ENCODE assay signal across 8 mouse cellular contexts in genomic region chr13:42575725-42576426, GRCm38 (mm10).
A peak's percentile ranks its signal among the peaks of the same experiment; 100 is the strongest.
DNase-seq lines count a peak whose midpoint lies in the region; ATAC-seq and TF ChIP-seq lines count a peak whose summit lies in the region.

No protein-coding gene starts in this region.

- no peaks in the 10 kb centered on the region for H3K27me3 ChIP-seq in hindbrain, embryonic 11.5 days (ENCODE audit: control insufficient read depth, insufficient read depth, low read length)
- H3K27me3 ChIP-seq in hindbrain, embryonic 12.5 days, result no peaks in the 10 kb centered on the region
- H3K27me3 ChIP-seq in forebrain, embryonic 12.5 days, result no peaks in the 10 kb centered on the region
- no peaks in the 10 kb centered on the region for H3K27me3 ChIP-seq in stomach, postnatal 0 days (ENCODE audit: control insufficient read depth, insufficient read depth, low read length)

- no peak for TF ChIP-seq EP300 in stomach, postnatal 0 days (optimal IDR thresholded peaks at IDR 0.05)

- no peak overlapping the region for H3K27ac ChIP-seq in hindbrain, embryonic 11.5 days (ENCODE audit: low read depth, low read length)
- H3K27ac ChIP-seq in hindbrain, embryonic 12.5 days, result no peak overlapping the region
- H3K27ac ChIP-seq in forebrain, embryonic 12.5 days, result no peak overlapping the region
- no peak overlapping the region for H3K27ac ChIP-seq in stomach, postnatal 0 days (replicated peaks)

- H3K4me3 ChIP-seq in hindbrain, embryonic 11.5 days (ENCODE audit: low read depth, low read length), result no peak overlapping the region
- no peak overlapping the region for H3K4me3 ChIP-seq in hindbrain, embryonic 12.5 days
- H3K4me3 ChIP-seq in forebrain, embryonic 12.5 days (replicated peaks), result no peak overlapping the region
- no peak overlapping the region for H3K4me3 ChIP-seq in stomach, postnatal 0 days (ENCODE audit: low read depth, low read length)

- peak; percentile 94 for TF ChIP-seq CTCF in stomach, postnatal 0 days (IDR thresholded peaks at IDR 0.05; ENCODE audit: low read depth)

- ATAC-seq in hindbrain, embryonic 11.5 days (ENCODE audit: low FRiP score), result no peak
- no peak for ATAC-seq in hindbrain, embryonic 12.5 days (ENCODE audit: low FRiP score)
- 0 out of 2 replicates have a peak, but pooled peaks have one; percentile 11 for ATAC-seq in forebrain, embryonic 12.5 days (ENCODE audit: low FRiP score)
- ATAC-seq in monocyte, adult 5-6 weeks (replicated peaks; ENCODE audit: insufficient number of reproducible peaks, low FRiP score, low TSS enrichment, poor library complexity, severe bottlenecking), result 0 out of 2 replicates have a peak, but pooled peaks have one; percentile 50
- no peak for ATAC-seq in stomach, postnatal 0 days (ENCODE audit: low FRiP score, low TSS enrichment)

- H3K36me3 ChIP-seq in hindbrain, embryonic 11.5 days (ENCODE audit: control insufficient read depth, insufficient read depth, low read length), result no peaks in the 10 kb centered on the region
- H3K36me3 ChIP-seq in hindbrain, embryonic 12.5 days, result no peaks in the 10 kb centered on the region
- H3K36me3 ChIP-seq in forebrain, embryonic 12.5 days (replicated peaks), result no peaks in the 10 kb centered on the region
- H3K36me3 ChIP-seq in stomach, postnatal 0 days (ENCODE audit: control insufficient read depth, insufficient read depth, low read length), result no peaks in the 10 kb centered on the region

- intact Hi-C loops in heart, postnatal 36 days (cut with DNase I), result loop anchor here (5.0 kb wide), 1 partner anchor 216 kb away; no protein-coding TSS in a partner anchor

- WGBS in hindbrain, embryonic 11.5 days, result 40% methylated on average over 16 of the region's 16 CpGs
- WGBS in hindbrain, embryonic 12.5 days, result 37% methylated on average over 16 of the region's 16 CpGs
- 41% methylated on average over 16 of the region's 16 CpGs for WGBS in forebrain, embryonic 12.5 days
- 30% methylated on average over 16 of the region's 16 CpGs for WGBS in stomach, postnatal 0 days

- H3K9ac ChIP-seq in hindbrain, embryonic 11.5 days (ENCODE audit: low read depth, low read length), result no peak overlapping the region
- no peak overlapping the region for H3K9ac ChIP-seq in hindbrain, embryonic 12.5 days
- H3K9ac ChIP-seq in forebrain, embryonic 12.5 days, result no peak overlapping the region
- no peak overlapping the region for H3K9ac ChIP-seq in stomach, postnatal 0 days (ENCODE audit: low read length)

- H3K9me3 ChIP-seq in hindbrain, embryonic 11.5 days (ENCODE audit: control insufficient read depth, low read length), result no peaks in the 10 kb centered on the region
- H3K9me3 ChIP-seq in hindbrain, embryonic 12.5 days (replicated peaks), result no peaks in the 10 kb centered on the region
- H3K9me3 ChIP-seq in forebrain, embryonic 12.5 days, result no peaks in the 10 kb centered on the region
- H3K9me3 ChIP-seq in stomach, postnatal 0 days (ENCODE audit: control insufficient read depth, low read length), result no peaks in the 10 kb centered on the region

- peak; percentile 88 for DNase-seq in hindbrain, embryonic 11.5 days (ENCODE audit: low spot score)
- DNase-seq in c-Kit-negative CD71-positive TER-119-positive erythroid progenitor cells, embryonic 14.5 days (ENCODE audit: low read depth, low spot score), result peak; percentile 13
- peak; percentile 77 to 82 for DNase-seq in heart, postnatal 36 days
- peak; percentile 70 for DNase-seq in left cerebral cortex, adult 11 months (ENCODE audit: low spot score)
- peak; percentile 74 for DNase-seq in stomach, postnatal 0 days (ENCODE audit: low spot score)

- no peaks in the 10 kb centered on the region for H3K4me1 ChIP-seq in hindbrain, embryonic 11.5 days (replicated peaks; ENCODE audit: control insufficient read depth, insufficient read depth, low read length)
- no peaks in the 10 kb centered on the region for H3K4me1 ChIP-seq in hindbrain, embryonic 12.5 days
- no peaks in the 10 kb centered on the region for H3K4me1 ChIP-seq in forebrain, embryonic 12.5 days
- H3K4me1 ChIP-seq in stomach, postnatal 0 days (replicated peaks; ENCODE audit: control insufficient read depth, insufficient read depth), result no peaks in the 10 kb centered on the region

- no peak overlapping the region for H3K4me2 ChIP-seq in hindbrain, embryonic 11.5 days (replicated peaks; ENCODE audit: low read depth, low read length)
- no peak overlapping the region for H3K4me2 ChIP-seq in hindbrain, embryonic 12.5 days (replicated peaks)
- no peak overlapping the region for H3K4me2 ChIP-seq in forebrain, embryonic 12.5 days
- no peak overlapping the region for H3K4me2 ChIP-seq in stomach, postnatal 0 days (replicated peaks; ENCODE audit: low read depth)

Comparison
In these comparisons a context has a peak if more than half of its experiments do, and no peak if none do; other contexts are left out.
1. ATAC-seq: peak in forebrain, embryonic 12.5 days (single experiment) and monocyte, adult 5-6 weeks (single experiment); none in hindbrain, embryonic 11.5 days (single experiment), hindbrain, embryonic 12.5 days (single experiment) and stomach, postnatal 0 days (single experiment).
2. DNase-seq: peak in every context shown above with its lines; median percentile 88 in hindbrain, embryonic 11.5 days; 80 in heart, postnatal 36 days; 74 in stomach, postnatal 0 days; 70 in left cerebral cortex, adult 11 months; 13 in c-Kit-negative CD71-positive TER-119-positive erythroid progenitor cells, embryonic 14.5 days.